Mouse (Mus musculus) myocyte (in vitro differentiated cells): Measurements from ENCODE around the gene Eif3m. TPM values are rescaled to one million over a fixed set of nuclear protein-coding genes. Genes with fewer than 3 reads are reported as not detected.

ENCODE experiments used
- H3K27me3 ChIP-seq: one replicate; pipeline ENCODE4 v1.6.1; 2011; ENCODE audit not compliant: control insufficient read depth, insufficient read depth, insufficient read length
- H3K36me3 ChIP-seq: one replicate; pipeline ENCODE4 v1.6.1; 2011; ENCODE audit not compliant: control insufficient read depth, insufficient read depth
- H3K4me2 ChIP-seq: one replicate; pipeline ENCODE4 v1.6.1; 2011; ENCODE audit warnings: low read depth, control low read depth
- H3K4me3 ChIP-seq: one replicate; pipeline ENCODE4 v1.5.1; 2011; ENCODE audit warnings: mild to moderate bottlenecking, control low read depth, moderate library complexity
- H3K79me2 ChIP-seq: one replicate; pipeline ENCODE4 v1.6.1; 2011; ENCODE audit not compliant: control insufficient read depth, insufficient read depth
- H3ac ChIP-seq: one replicate; pipeline ENCODE4 v1.6.1; 2011; ENCODE audit not compliant: control insufficient read depth, insufficient read length
- CEBPB ChIP-seq: IDR thresholded peaks from 2 replicates; pipeline ENCODE4 v1.6.1; 2011; ENCODE audit warnings: mild to moderate bottlenecking, moderate library complexity; ENCODE audit not compliant: poor library complexity, insufficient read depth, severe bottlenecking
- E2F4 ChIP-seq: IDR thresholded peaks from one replicate; pipeline ENCODE4 v1.6.1; 2011; ENCODE audit warnings: mild to moderate bottlenecking, control low read depth, moderate library complexity; ENCODE audit not compliant: insufficient read depth
- MAX ChIP-seq: IDR thresholded peaks from one replicate; pipeline ENCODE4 v1.6.1; 2011; ENCODE audit warnings: low read depth, mild to moderate bottlenecking, control low read depth
- MYOD1 ChIP-seq, 3 experiments: IDR thresholded peaks; one replicate each; pipeline ENCODE4 v1.6.1; 2011; ENCODE audit warnings: control low read depth in 2 of 3, low read depth in 2 of 3, mild to moderate bottlenecking in 2 of 3, moderate library complexity in 1 of 3; ENCODE audit not compliant: insufficient read length in 2 of 3, control insufficient read depth in 1 of 3
- MYOG ChIP-seq, 3 experiments: IDR thresholded peaks; one replicate each; pipeline ENCODE4 v1.6.1; 2011; ENCODE audit warnings: control low read depth in 2 of 3, low read depth in 2 of 3, mild to moderate bottlenecking in 2 of 3; ENCODE audit not compliant: insufficient read length in 2 of 3, control insufficient read depth in 1 of 3, insufficient read depth in 1 of 3
- POLR2A ChIP-seq: IDR thresholded peaks from one replicate; pipeline ENCODE4 v1.6.1; 2011; ENCODE audit warnings: low read depth, mild to moderate bottlenecking, control low read depth, moderate library complexity; ENCODE audit not compliant: insufficient read length
- POLR2AphosphoS2 ChIP-seq: IDR thresholded peaks from one replicate; pipeline ENCODE4 v1.6.1; 2011; ENCODE audit warnings: low read depth, control low read depth; ENCODE audit not compliant: insufficient read length
- REST ChIP-seq: IDR thresholded peaks from one replicate; pipeline ENCODE4 v1.6.1; 2011; ENCODE audit warnings: mild to moderate bottlenecking, control low read depth, moderate library complexity; ENCODE audit not compliant: insufficient read depth, insufficient read length
- SRF ChIP-seq: IDR thresholded peaks from one replicate; pipeline ENCODE4 v1.6.1; 2011; ENCODE audit warnings: low read depth; ENCODE audit not compliant: control insufficient read depth, insufficient read length
- TCF12 ChIP-seq: IDR thresholded peaks from one replicate; pipeline ENCODE4 v1.6.1; 2011; ENCODE audit warnings: mild to moderate bottlenecking, control low read depth; ENCODE audit not compliant: poor library complexity, insufficient read depth, severe bottlenecking
- TCF3 ChIP-seq: IDR thresholded peaks from one replicate; pipeline ENCODE4 v1.6.1; 2011; ENCODE audit warnings: low read depth, control low read depth; ENCODE audit not compliant: insufficient read length
- USF1 ChIP-seq: IDR thresholded peaks from one replicate; pipeline ENCODE4 v1.6.1; 2011; ENCODE audit warnings: low read depth, mild to moderate bottlenecking, control low read depth, moderate library complexity
- polyA plus RNA-seq: library from polyadenylated mRNA; unstranded; fragments of >200 nt; fragmentation: generic; extraction: Trizol; gene quantifications from one replicate; pipeline ENCODE4 v1.2.1, GENCODE M21; 2012; ENCODE audit warnings: missing spikeins

Gene Eif3m
- polyA plus RNA-seq, 1 experiment = 114 TPM

- H3K27me3 ChIP-seq = no peaks in the 10 kb centered on the region
- peak overlapping the region; percentile 85 for H3K4me3 ChIP-seq
- H3K4me2 ChIP-seq = peak overlapping the region; percentile 88
- TF ChIP-seq SRF (no peak), REST (no peak), E2F4 (no peak), USF1 (no peak), POLR2A (no peak), TCF12 (no peak), CEBPB (no peak), POLR2AphosphoS2 (no peak), MAX (no peak), MYOD1 (IDR thresholded peaks at IDR 0.05; ENCODE audit: control insufficient read depth in 1 of 3, insufficient read length in 2 of 3, low read depth in 2 of 3) (no peak), MYOG (IDR thresholded peaks at IDR 0.05; ENCODE audit: control insufficient read depth in 1 of 3, insufficient read depth in 1 of 3, insufficient read length in 2 of 3, low read depth in 2 of 3) (no peak), TCF3 (no peak)
- H3ac ChIP-seq = no peak overlapping the region
- peaks cover 35% of the 10 kb centered on the region for H3K79me2 ChIP-seq
- H3K36me3 ChIP-seq = peaks cover 10% of the 10 kb centered on the region
Observed at GRCm38 (mm10) chr2:105017802-105018201, 922 bp upstream of the Eif3m start.

GRCm38 (mm10) chr2:105016192-105016966 lies 501 bp downstream of the Eif3m start:
- H3ac ChIP-seq = peak overlapping the region; percentile 37
- no peak for TF ChIP-seq USF1
- no peak for TF ChIP-seq MYOD1 (IDR thresholded peaks at IDR 0.05; ENCODE audit: control insufficient read depth in 1 of 3, insufficient read length in 2 of 3, low read depth in 2 of 3)
- TF ChIP-seq MYOG (IDR thresholded peaks at IDR 0.05; ENCODE audit: control insufficient read depth in 1 of 3, insufficient read depth in 1 of 3, insufficient read length in 2 of 3, low read depth in 2 of 3) = peak in 1 of 3 experiments; percentile 6
- peaks cover 43% of the 10 kb centered on the region for H3K79me2 ChIP-seq
- peaks cover 24% of the 10 kb centered on the region for H3K36me3 ChIP-seq
- H3K4me2 ChIP-seq = peak overlapping the region; percentile 83
- H3K4me3 ChIP-seq = peak overlapping the region; percentile 85
- no peaks in the 10 kb centered on the region for H3K27me3 ChIP-seq

GRCm38 (mm10) chr2:105007236-105007635 lies 9.6 kb downstream of the Eif3m start:
- Histone ChIP-seq H3K79me2 (peaks cover 6% of the 10 kb centered on the region), H3K4me2 (no peak overlapping the region), H3ac (no peak overlapping the region), H3K4me3 (no peak overlapping the region), H3K27me3 (no peaks in the 10 kb centered on the region), H3K36me3 (peaks cover 65% of the 10 kb centered on the region)
- TF ChIP-seq MYOG (IDR thresholded peaks at IDR 0.05; ENCODE audit: control insufficient read depth in 1 of 3, insufficient read depth in 1 of 3, insufficient read length in 2 of 3, low read depth in 2 of 3) (no peak), TCF3 (no peak), TCF12 (no peak), SRF (no peak), MAX (no peak), CEBPB (no peak), MYOD1 (IDR thresholded peaks at IDR 0.05; ENCODE audit: control insufficient read depth in 1 of 3, insufficient read length in 2 of 3, low read depth in 2 of 3) (no peak), POLR2AphosphoS2 (no peak), E2F4 (no peak), USF1 (no peak)

GRCm38 (mm10) chr2:104996201-104996600 lies 20.7 kb downstream of the Eif3m start:
- H3K79me2 ChIP-seq = no peaks in the 10 kb centered on the region
- H3K36me3 ChIP-seq = peaks cover 40% of the 10 kb centered on the region
- no peaks in the 10 kb centered on the region for H3K27me3 ChIP-seq
- no peak overlapping the region for H3K4me2 ChIP-seq
- H3K4me3 ChIP-seq = no peak overlapping the region
- no peak overlapping the region for H3ac ChIP-seq
- TF ChIP-seq TCF3 (no peak), REST (no peak)

- H3K4me2 ChIP-seq = no peak overlapping the region
- no peaks in the 10 kb centered on the region for H3K79me2 ChIP-seq
- H3K4me3 ChIP-seq = no peak overlapping the region
- H3K27me3 ChIP-seq = no peaks in the 10 kb centered on the region
- H3ac ChIP-seq = no peak overlapping the region
- no peak for TF ChIP-seq MYOG (IDR thresholded peaks at IDR 0.05; ENCODE audit: control insufficient read depth in 1 of 3, insufficient read depth in 1 of 3, insufficient read length in 2 of 3, low read depth in 2 of 3)
- no peak for TF ChIP-seq MAX
- no peak for TF ChIP-seq SRF
- no peak for TF ChIP-seq REST
- TF ChIP-seq POLR2AphosphoS2 = no peak
- no peak for TF ChIP-seq TCF12
- no peak for TF ChIP-seq POLR2A
- TF ChIP-seq E2F4 = no peak
- TF ChIP-seq MYOD1 (IDR thresholded peaks at IDR 0.05; ENCODE audit: control insufficient read depth in 1 of 3, insufficient read length in 2 of 3, low read depth in 2 of 3) = no peak
- no peak for TF ChIP-seq CEBPB
- TF ChIP-seq USF1 = no peak
- no peak for TF ChIP-seq TCF3
- H3K36me3 ChIP-seq = peaks cover 26% of the 10 kb centered on the region
Observed at GRCm38 (mm10) chr2:104994436-104994835, 22.4 kb downstream of the Eif3m start.
